Mouse (Mus musculus) c-Kit-positive CD71-positive TER-119-negative erythroid progenitor cells, embryonic 14.5 days (primary cell): ENCODE results near the gene Stra8.

Experiments used
- DNase-seq: peaks from one replicate; pipeline ENCODE4 v3.0.0-alpha.2; 2013; ENCODE audit warnings: low read depth

Stra8 gene

GRCm38 (mm10) chr6:34903441-34903840, 16.5 kb upstream of the Stra8 start:
- no peak for DNase-seq

- DNase-seq: no peak
These were observed 16.1 kb upstream of the Stra8 start for GRCm38 (mm10) chr6:34903851-34904250.

- DNase-seq: no peak
These were observed 15.6 kb upstream of the Stra8 start for GRCm38 (mm10) chr6:34904361-34904760.

- no peak for DNase-seq
These were observed 13.8 kb upstream of the Stra8 start for GRCm38 (mm10) chr6:34906125-34906524.

- DNase-seq: no peak
These were observed 13.3 kb upstream of the Stra8 start for GRCm38 (mm10) chr6:34906661-34907060.

GRCm38 (mm10) chr6:34907121-34907614, 12.8 kb upstream of the Stra8 start:
- peak; percentile 48 for DNase-seq

- no peak for DNase-seq
These were observed 12.2 kb upstream of the Stra8 start for GRCm38 (mm10) chr6:34907696-34908260.

- no peak for DNase-seq
These were observed 10.2 kb upstream of the Stra8 start for GRCm38 (mm10) chr6:34909631-34910345.

GRCm38 (mm10) chr6:34910371-34911219, 9.4 kb upstream of the Stra8 start, which contains the start of gene Wdr91:
Gene Wdr91 (minus strand): TSS chr6:34910876.
- DNase-seq: peak; percentile 80

- no peak for DNase-seq
These were observed 6.5 kb upstream of the Stra8 start for GRCm38 (mm10) chr6:34913341-34914040.

- no peak for DNase-seq
These were observed 5.5 kb upstream of the Stra8 start for GRCm38 (mm10) chr6:34914462-34914861.

GRCm38 (mm10) chr6:34919146-34919545, 817 bp upstream of the Stra8 start:
- DNase-seq: no peak

- DNase-seq: no peak
These were observed 668 bp downstream of the Stra8 start for GRCm38 (mm10) chr6:34920631-34921030.

- DNase-seq: peak; percentile 46
These were observed 2.0 kb downstream of the Stra8 start for GRCm38 (mm10) chr6:34921941-34922340.

- peak; percentile 57 for DNase-seq
These were observed 7.2 kb downstream of the Stra8 start for GRCm38 (mm10) chr6:34927156-34927555.

- DNase-seq: no peak
These were observed 7.6 kb downstream of the Stra8 start for GRCm38 (mm10) chr6:34927594-34927993.

GRCm38 (mm10) chr6:34932633-34933032, 12.7 kb downstream of the Stra8 start:
- DNase-seq: no peak

- DNase-seq: no peak
These were observed 16.8 kb downstream of the Stra8 start for GRCm38 (mm10) chr6:34936743-34937142.

GRCm38 (mm10) chr6:34938280-34938928, 18.4 kb downstream of the Stra8 start:
- DNase-seq: no peak

GRCm38 (mm10) chr6:34938929-34939325, 19.0 kb downstream of the Stra8 start:
- DNase-seq: no peak

- DNase-seq: no peak
These were observed 19.5 kb downstream of the Stra8 start for GRCm38 (mm10) chr6:34939451-34939850.

GRCm38 (mm10) chr6:34941496-34941895, 21.5 kb downstream of the Stra8 start:
- no peak for DNase-seq
